20 mouse cellular contexts compared by ENCODE assay signal in genomic region chr11:81714801-81715200, GRCm38 (mm10).
DNase-seq lines count a peak whose midpoint lies in the region; ATAC-seq lines count a peak whose summit lies in the region.
"Had no signal": no experiment of that assay in that cellular context is flagged by ENCODE, and none has a peak within 500 bp of the region (broad histone marks: within the 10 kb centered on the region; RNA-seq: fewer than 3 reads in every experiment).

No protein-coding gene starts in this region.

- H3K9ac ChIP-seq in forebrain, embryonic 14.5 days (ENCODE audit: low read length) = no peak overlapping the region
- no peak overlapping the region for H3K9ac ChIP-seq in forebrain, embryonic 13.5 days
- no peak overlapping the region for H3K9ac ChIP-seq in embryonic facial prominence, embryonic 13.5 days
- H3K9ac ChIP-seq: forebrain, embryonic 12.5 days; hindbrain, embryonic 12.5 days had no signal

- H3K27me3 ChIP-seq in forebrain, embryonic 14.5 days (replicated peaks; ENCODE audit: control insufficient read depth, insufficient read depth, low read length) = no peaks in the 10 kb centered on the region
- H3K27me3 ChIP-seq in forebrain, embryonic 13.5 days = 0 out of 2 replicates have a peak, but pooled peaks cover 3% of the 10 kb centered on the region
- no peaks in the 10 kb centered on the region for H3K27me3 ChIP-seq in embryonic facial prominence, embryonic 10.5 days (replicated peaks; ENCODE audit: low read depth, poor library complexity, severe bottlenecking)
- no peaks in the 10 kb centered on the region for H3K27me3 ChIP-seq in embryonic facial prominence, embryonic 13.5 days
- H3K27me3 ChIP-seq: forebrain, embryonic 12.5 days; hindbrain, embryonic 12.5 days had no signal

- H3K4me3 ChIP-seq in forebrain, embryonic 14.5 days (ENCODE audit: low read depth, low read length) = no peak overlapping the region
- H3K4me3 ChIP-seq in forebrain, embryonic 13.5 days = no peak overlapping the region
- H3K4me3 ChIP-seq in embryonic facial prominence, embryonic 10.5 days = no peak overlapping the region
- no peak overlapping the region for H3K4me3 ChIP-seq in embryonic facial prominence, embryonic 13.5 days
- H3K4me3 ChIP-seq: forebrain, embryonic 12.5 days; hindbrain, embryonic 12.5 days had no signal

- H3K36me3 ChIP-seq in forebrain, embryonic 14.5 days (ENCODE audit: control insufficient read depth, insufficient read depth, low read length) = no peaks in the 10 kb centered on the region
- no peaks in the 10 kb centered on the region for H3K36me3 ChIP-seq in forebrain, embryonic 13.5 days (ENCODE audit: poor library complexity, severe bottlenecking)
- no peaks in the 10 kb centered on the region for H3K36me3 ChIP-seq in embryonic facial prominence, embryonic 10.5 days (replicated peaks)
- H3K36me3 ChIP-seq in embryonic facial prominence, embryonic 13.5 days = no peaks in the 10 kb centered on the region
- H3K36me3 ChIP-seq: forebrain, embryonic 12.5 days; hindbrain, embryonic 12.5 days had no signal

- H3K9me3 ChIP-seq in forebrain, embryonic 14.5 days (replicated peaks; ENCODE audit: control insufficient read depth, low read length) = no peaks in the 10 kb centered on the region
- H3K9me3 ChIP-seq in forebrain, embryonic 13.5 days (replicated peaks) = no peaks in the 10 kb centered on the region
- H3K9me3 ChIP-seq in embryonic facial prominence, embryonic 10.5 days = no peaks in the 10 kb centered on the region
- H3K9me3 ChIP-seq in embryonic facial prominence, embryonic 13.5 days = no peaks in the 10 kb centered on the region
- H3K9me3 ChIP-seq: forebrain, embryonic 12.5 days; hindbrain, embryonic 12.5 days had no signal

- DNase-seq in forebrain, embryonic 14.5 days (ENCODE audit: low spot score) = peak; percentile 27
- peak; percentile 37 for DNase-seq in embryonic facial prominence, embryonic 10.5 days (ENCODE audit: low spot score)
- DNase-seq in hindlimb bud, embryonic 11.5 days (ENCODE audit: extremely low spot score, low read depth, low spot score) = peak; percentile 20
- no peak for DNase-seq in right cerebral cortex, postnatal 25 days
- DNase-seq in kidney, postnatal 10 days = no peak
- DNase-seq: adrenal gland, postnatal 14 days; cerebellum, adult 2 months; cerebellum, postnatal 10 days; gastrocnemius, postnatal 36 days; heart, adult 11 months; heart, postnatal 10 days; heart, postnatal 4 days; kidney, adult 11 months; kidney, adult 9 months had no signal

- no peaks in the 10 kb centered on the region for H3K4me1 ChIP-seq in forebrain, embryonic 14.5 days (ENCODE audit: control insufficient read depth, insufficient read depth, low read length)
- no peaks in the 10 kb centered on the region for H3K4me1 ChIP-seq in forebrain, embryonic 13.5 days
- peaks cover 26% of the 10 kb centered on the region for H3K4me1 ChIP-seq in embryonic facial prominence, embryonic 10.5 days
- peaks cover 33% of the 10 kb centered on the region for H3K4me1 ChIP-seq in embryonic facial prominence, embryonic 13.5 days
- H3K4me1 ChIP-seq: hindbrain, embryonic 12.5 days had no signal

- ATAC-seq in forebrain, embryonic 14.5 days = no peak
- no peak for ATAC-seq in forebrain, embryonic 13.5 days
- ATAC-seq in embryonic facial prominence, embryonic 13.5 days (ENCODE audit: insufficient number of reproducible peaks, insufficient read depth, low FRiP score, low TSS enrichment, low read depth) = no peak
- ATAC-seq in cerebellum, adult (ENCODE audit: insufficient number of reproducible peaks, low FRiP score, low TSS enrichment) = no peak
- ATAC-seq: hindbrain, embryonic 16.5 days had no signal

- WGBS in forebrain, embryonic 14.5 days = 7% methylated on average over 4 of the region's 4 CpGs
- 13% methylated on average over 4 of the region's 4 CpGs for WGBS in forebrain, embryonic 13.5 days
- WGBS in embryonic facial prominence, embryonic 10.5 days = 41% methylated on average over 4 of the region's 4 CpGs
- WGBS in embryonic facial prominence, embryonic 13.5 days = 23% methylated on average over 4 of the region's 4 CpGs

- H3K4me2 ChIP-seq in forebrain, embryonic 14.5 days (ENCODE audit: low read length) = no peak overlapping the region
- no peak overlapping the region for H3K4me2 ChIP-seq in forebrain, embryonic 13.5 days
- no peak overlapping the region for H3K4me2 ChIP-seq in embryonic facial prominence, embryonic 13.5 days
- H3K4me2 ChIP-seq: forebrain, embryonic 12.5 days; hindbrain, embryonic 12.5 days had no signal

- no peak overlapping the region for H3K27ac ChIP-seq in forebrain, embryonic 14.5 days (ENCODE audit: low read depth, low read length)
- H3K27ac ChIP-seq in forebrain, embryonic 13.5 days = no peak overlapping the region
- H3K27ac ChIP-seq in embryonic facial prominence, embryonic 10.5 days (replicated peaks) = peak overlapping the region; percentile 63
- peak overlapping the region; percentile 80 for H3K27ac ChIP-seq in embryonic facial prominence, embryonic 13.5 days
- H3K27ac ChIP-seq: forebrain, embryonic 12.5 days; hindbrain, embryonic 12.5 days had no signal

Comparison
In these comparisons a context has a peak if more than half of its experiments do, and no peak if none do; other contexts are left out.
1. DNase-seq: peak in forebrain, embryonic 14.5 days (single experiment), embryonic facial prominence, embryonic 10.5 days (single experiment) and hindlimb bud, embryonic 11.5 days (single experiment); none in right cerebral cortex, postnatal 25 days (single experiment) and kidney, postnatal 10 days (single experiment).
2. H3K27ac ChIP-seq: peak in embryonic facial prominence, embryonic 10.5 days (single experiment) and embryonic facial prominence, embryonic 13.5 days (single experiment); none in forebrain, embryonic 14.5 days (single experiment) and forebrain, embryonic 13.5 days (single experiment).